Mouse (Mus musculus) megakaryocyte, adult 5-6 weeks (primary cell): Measurements from ENCODE around the gene Tatdn3. TPM values are rescaled to one million over a fixed set of nuclear protein-coding genes. Genes with fewer than 3 reads are reported as not detected.

Experiments
- ATAC-seq: 2 replicates; pipeline ENCODE4 v1.8.0; 2016; ENCODE audit warnings: mild to moderate bottlenecking, inconsistent platforms; ENCODE audit not compliant: poor library complexity, severe bottlenecking
- total RNA-seq, 2 experiments: library from RNA; stranded (forward) in 1 of 2; stranded (reverse) in 1 of 2; fragments of 153-499, 151-499 nt in 1 of 2; fragments of 221-1000, 200-1000 nt in 1 of 2; gene quantifications; 2 replicates each; pipeline versions ENCODE4 v1.2.3 to v1.2.4; 2015 to 2017

Tatdn3 gene
- total RNA-seq, 2 experiments from 2014 or later: 9.9 to 24.7 TPM

- ATAC-seq: no peak
These were observed 20.5 kb upstream of the Tatdn3 start for GRCm38 (mm10) chr1:191083230-191083629.

GRCm38 (mm10) chr1:191075199-191075883 lies 12.6 kb upstream of the Tatdn3 start:
- peak; percentile 64 for ATAC-seq

GRCm38 (mm10) chr1:191073486-191073885 lies 10.8 kb upstream of the Tatdn3 start:
- ATAC-seq: no peak

- peak; percentile 69 for ATAC-seq
These were observed 10.3 kb upstream of the Tatdn3 start for GRCm38 (mm10) chr1:191073001-191073400.

- ATAC-seq: peak; percentile 30
These were observed 9.7 kb upstream of the Tatdn3 start for GRCm38 (mm10) chr1:191072329-191072913.

- peak; percentile 23; the same call in 1 of the 2 replicates for ATAC-seq
These were observed 8.9 kb upstream of the Tatdn3 start for GRCm38 (mm10) chr1:191071613-191072012.

GRCm38 (mm10) chr1:191070259-191070658 lies 7.5 kb upstream of the Tatdn3 start:
- ATAC-seq: no peak

- no peak for ATAC-seq
These were observed 5.6 kb upstream of the Tatdn3 start for GRCm38 (mm10) chr1:191068377-191068776.

GRCm38 (mm10) chr1:191065188-191065587 lies 2.5 kb upstream of the Tatdn3 start:
- peak; percentile 13; the same call in 1 of the 2 replicates for ATAC-seq

GRCm38 (mm10) chr1:191064535-191064934 lies 1.8 kb upstream of the Tatdn3 start:
- ATAC-seq: no peak

- ATAC-seq: no peak
These were observed 968 bp upstream of the Tatdn3 start for GRCm38 (mm10) chr1:191063700-191064099.

GRCm38 (mm10) chr1:191062241-191062780 lies 421 bp downstream of the Tatdn3 start:
- ATAC-seq: peak; percentile 6; the same call in 1 of the 2 replicates

- no peak for ATAC-seq
These were observed 5.3 kb downstream of the Tatdn3 start for GRCm38 (mm10) chr1:191057461-191057860.

GRCm38 (mm10) chr1:191055533-191055873 lies 7.2 kb downstream of the Tatdn3 start:
- no peak for ATAC-seq

GRCm38 (mm10) chr1:191054870-191055532 lies 7.7 kb downstream of the Tatdn3 start:
- no peak for ATAC-seq

- ATAC-seq: no peak
These were observed 9.2 kb downstream of the Tatdn3 start for GRCm38 (mm10) chr1:191053555-191053954.

GRCm38 (mm10) chr1:191046231-191046824 lies 16.4 kb downstream of the Tatdn3 start:
- ATAC-seq: no peak

GRCm38 (mm10) chr1:191045264-191045663 lies 17.5 kb downstream of the Tatdn3 start:
- ATAC-seq: no peak

GRCm38 (mm10) chr1:191042688-191043087 lies 20.0 kb downstream of the Tatdn3 start:
- ATAC-seq: no peak

- ATAC-seq: no peak
These were observed 20.6 kb downstream of the Tatdn3 start for GRCm38 (mm10) chr1:191042106-191042505.

GRCm38 (mm10) chr1:191041352-191041751 lies 21.4 kb downstream of the Tatdn3 start:
- peak; percentile 51 for ATAC-seq
